Mouse (Mus musculus) urinary bladder, postnatal 14 days (tissue): ENCODE measurements around the gene Adipor2.

ENCODE experiments used
- DNase-seq: peaks from one replicate; pipeline ENCODE4 v3.0.0; 2021; ENCODE audit warnings: low spot score

Gene Adipor2

DNA sequence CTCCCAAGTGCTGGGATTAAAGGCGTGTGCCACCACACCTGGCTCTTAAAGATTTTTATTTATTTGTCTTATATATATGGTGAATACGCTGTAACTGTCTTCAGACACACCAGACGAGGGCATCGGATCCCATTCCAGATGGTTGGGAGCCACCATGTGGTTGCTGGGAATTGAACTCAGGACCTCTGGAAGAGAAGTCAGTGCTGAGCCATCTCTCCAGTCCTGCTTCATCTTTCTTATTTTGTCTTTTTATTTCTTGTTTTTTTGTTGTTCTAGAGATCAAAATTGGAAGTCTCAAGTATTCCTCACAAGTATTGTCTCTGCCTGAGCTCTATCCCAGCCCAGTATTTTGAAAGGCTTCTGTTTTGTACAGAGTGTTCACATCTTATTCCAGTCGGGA, 2.9 kb upstream of the Adipor2 start:
- no peak for DNase-seq

DNA sequence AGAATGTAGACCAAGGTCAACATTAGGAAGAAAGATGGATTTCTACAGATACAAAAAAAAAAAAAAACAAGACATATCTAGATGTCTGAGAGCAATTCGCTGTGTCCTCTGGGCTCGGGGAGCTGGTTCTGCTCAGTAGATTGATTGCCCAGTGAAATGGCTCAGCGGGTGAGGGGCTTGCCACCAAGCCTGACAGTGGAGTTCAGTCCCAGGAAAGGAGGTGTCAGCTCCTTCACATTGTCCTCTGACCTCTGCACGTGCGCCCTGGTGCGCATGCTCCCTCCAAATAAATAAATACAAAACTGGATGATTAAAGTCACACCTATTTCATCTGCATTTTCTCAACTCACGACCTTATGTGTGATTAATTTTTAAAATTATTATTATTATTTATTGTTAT, 1.9 kb upstream of the Adipor2 start:
- DNase-seq, result no peak

DNA sequence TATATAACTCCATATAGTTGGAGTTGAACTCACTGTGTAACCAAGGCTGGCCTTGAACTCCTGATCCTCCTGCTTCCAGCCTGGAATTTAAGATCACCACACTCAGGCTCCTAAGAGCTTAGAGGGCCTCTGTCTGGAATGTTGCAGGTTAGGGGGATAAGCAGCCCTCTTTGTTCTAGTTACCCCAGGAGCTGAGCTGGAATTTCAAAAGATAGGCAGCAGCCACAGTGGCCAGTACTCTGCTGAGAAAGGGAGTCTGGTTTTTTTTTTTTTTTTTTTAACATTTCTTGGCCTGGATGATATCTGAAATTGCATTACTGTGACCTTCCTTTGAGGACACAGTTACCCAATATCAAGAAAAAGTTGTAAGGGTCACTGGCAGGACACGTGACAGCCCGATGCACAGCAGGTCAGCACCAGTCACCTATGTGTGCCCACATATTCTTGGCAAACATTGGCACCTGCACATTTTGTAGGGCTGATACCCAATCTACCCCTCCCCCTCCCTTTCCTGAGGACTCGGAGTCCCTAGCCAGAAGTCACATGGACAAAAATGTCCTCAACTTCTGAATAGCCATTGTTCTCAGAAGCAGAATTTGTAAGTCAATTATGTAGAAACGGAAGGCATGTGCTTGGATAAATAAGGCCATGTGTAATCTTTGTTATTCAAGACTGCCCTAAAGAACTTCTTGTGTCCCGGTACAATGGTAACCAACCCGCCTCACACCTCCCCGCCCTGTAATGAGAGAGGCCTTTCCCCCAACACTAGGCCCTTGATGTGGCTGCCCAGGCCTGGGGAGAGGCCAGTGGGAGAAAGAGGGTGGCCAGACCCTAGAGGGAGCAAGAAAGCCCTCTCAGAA, 1.1 kb upstream of the Adipor2 start:
- no peak for DNase-seq

DNA sequence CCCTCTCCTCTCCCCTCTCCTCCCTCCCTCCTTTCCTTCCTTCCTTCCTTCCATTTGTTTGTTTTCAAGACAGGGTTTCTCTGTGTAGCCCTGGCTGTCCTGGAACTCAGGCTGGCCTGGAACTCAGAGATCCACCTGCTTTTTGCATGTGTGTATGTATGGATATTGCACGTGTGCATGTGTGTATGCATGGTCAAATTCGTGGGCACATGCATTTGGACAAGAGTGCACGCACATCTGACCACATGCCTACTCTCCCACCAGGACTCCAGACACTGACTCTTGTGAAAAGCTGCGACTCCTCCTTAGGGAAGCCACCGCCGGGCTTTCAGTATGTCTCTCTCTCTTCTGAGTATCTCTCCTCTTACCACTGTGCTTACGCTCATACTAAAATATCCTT, 317 bp upstream of the Adipor2 start:
- no peak for DNase-seq

DNA sequence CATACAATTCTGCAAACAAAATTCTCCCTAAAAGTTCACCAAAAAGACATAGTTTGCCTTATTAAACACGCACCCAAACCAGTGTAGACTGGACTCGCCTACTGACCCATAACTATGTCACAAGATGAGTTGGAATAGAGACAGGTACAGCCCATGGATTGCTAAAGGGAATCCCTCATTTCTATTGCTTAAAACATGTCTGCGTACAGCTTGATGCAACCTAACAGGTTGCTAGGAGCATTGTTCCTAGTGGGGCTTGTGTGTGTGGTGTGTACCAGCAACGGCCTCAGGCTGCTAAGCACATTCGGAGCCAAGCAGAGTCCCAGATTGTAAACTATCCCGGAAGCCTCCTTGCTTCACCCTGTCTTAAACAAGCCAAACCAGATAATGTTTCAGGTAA, 861 bp downstream of the Adipor2 start:
- DNase-seq, result no peak

DNA sequence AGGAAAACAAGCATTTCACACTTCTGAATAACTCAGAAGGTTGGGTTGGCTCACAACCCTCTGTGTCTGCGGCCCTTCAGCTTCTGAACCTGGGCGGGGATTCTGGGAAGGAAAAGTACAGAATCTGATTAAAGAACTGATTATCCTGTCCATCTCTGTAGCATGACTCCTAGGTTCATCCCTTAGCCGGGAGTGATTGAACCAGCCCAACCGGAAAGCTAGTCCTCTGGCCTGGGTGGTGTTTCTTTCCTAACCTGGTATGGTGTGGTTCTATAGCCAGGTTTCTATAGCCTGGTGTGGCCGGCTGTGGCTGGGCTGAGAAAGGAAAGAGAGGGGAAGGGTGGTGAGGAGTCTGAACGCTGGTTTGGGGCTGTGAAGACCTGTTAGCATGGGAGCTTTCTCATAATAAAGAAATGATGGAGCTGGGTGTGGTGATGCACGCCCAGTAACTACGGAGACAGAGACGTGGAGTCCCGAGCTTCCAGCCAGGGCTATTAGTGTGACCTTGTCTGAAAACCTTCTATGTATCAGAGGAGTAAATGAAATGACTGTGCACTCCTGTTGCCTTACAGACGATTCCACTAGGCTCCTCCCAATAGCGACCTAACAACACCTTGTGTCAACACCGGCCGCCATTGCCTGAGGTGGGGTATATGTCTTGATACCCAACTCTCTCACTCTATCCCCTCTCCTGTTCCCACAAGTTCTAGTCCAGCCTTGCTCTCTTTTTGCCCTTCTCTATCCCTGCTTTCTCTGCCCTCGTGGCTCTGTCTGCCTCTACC, 3.1 kb downstream of the Adipor2 start:
- peak; percentile 66 for DNase-seq

DNA sequence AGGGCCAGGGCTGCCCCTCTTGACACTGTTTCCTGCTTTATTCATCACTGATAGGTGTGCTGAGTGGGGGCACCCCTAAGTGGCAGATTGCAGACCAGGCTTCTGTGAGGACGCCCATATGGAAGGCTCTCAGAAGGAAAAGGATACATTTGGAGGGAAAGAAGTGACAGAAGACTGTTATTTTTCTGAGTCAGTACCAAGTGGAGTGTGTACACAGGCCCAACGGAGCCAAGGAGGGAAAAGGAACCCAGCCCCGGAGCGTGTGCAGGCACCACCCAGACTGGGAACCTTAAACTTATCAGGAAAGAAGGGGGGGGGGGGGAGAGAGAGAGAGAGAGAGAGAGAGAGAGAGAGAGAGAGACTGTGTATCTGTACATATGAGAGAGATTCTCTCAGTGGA, 4.9 kb downstream of the Adipor2 start:
- no peak for DNase-seq

DNA sequence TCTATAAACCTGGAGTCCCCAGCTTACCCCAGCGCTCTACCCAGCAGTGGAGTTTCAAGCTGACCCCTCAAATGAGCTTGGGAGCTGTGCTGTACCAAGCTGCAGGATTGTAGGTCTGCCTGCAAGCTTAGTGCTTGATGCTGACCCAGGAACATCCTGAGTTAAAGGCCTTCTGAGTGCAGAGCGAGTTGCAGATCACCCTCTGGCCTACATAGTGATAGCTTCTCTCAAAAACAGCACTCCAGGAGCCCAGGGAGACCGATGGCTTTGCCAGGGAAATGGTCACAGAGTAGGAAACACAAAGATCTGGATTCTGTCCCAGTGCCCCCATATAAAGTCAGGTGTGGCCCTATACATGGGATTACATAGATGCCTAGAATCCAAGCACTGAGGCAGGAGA, 6.0 kb downstream of the Adipor2 start:
- no peak for DNase-seq

DNA sequence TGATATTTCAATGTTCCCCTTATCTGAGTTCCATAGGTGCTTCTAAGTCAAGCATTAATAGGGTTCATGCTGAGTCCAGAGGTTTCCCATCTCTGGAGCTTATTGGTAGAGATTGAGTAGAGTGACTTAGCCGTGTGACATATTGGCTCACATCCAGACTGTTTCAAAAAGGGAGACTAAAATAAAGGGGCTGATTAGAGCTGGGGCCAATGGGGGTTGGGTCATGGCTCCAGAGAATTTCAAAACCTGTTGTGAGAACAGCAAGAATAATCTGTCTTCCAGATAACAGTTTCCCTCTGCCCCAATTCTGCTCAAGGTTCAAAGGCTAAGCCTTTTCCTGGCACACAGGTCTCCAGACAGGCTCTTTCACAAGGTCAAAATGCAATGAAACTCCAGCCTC, 7.7 kb downstream of the Adipor2 start:
- DNase-seq, result no peak

DNA sequence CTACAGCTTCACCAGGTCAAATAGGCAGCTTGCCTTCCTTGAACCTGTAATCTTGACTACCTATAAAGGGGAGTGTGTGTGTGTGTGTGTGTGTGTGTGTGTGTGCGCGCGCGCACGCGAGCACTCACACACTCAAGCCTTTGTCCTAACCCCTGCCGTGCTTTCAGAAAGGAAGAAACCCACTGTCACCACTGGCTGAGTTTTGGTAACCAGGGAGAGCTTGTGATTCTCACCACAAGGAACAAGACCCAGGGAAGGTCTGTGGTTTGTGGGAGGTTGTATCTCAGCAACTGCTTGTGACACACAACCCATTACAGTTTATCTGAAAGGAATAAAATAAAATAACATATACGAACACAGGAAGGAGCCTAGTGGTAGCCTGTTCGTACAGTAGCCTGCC, 8.9 kb downstream of the Adipor2 start:
- DNase-seq, result no peak

DNA sequence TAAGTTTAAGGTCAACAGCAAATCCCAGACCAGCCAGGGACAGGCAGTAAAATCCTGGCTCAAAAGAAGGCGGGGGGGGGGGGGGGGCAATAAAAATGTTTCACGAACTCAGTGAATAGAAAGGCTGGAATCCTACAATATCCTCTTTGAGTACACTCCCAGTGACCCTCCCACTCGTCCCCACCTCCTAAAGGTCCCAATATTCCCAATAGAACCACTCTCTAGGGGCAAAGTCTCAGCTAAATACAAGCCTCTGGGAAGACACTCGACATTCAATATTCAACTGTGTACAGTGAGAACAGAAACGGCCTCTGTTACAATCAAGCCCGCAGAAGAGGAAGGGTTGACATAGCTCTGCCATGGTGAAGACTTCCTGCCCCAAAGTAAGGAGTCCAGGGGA, 9.7 kb downstream of the Adipor2 start:
- no peak for DNase-seq

DNA sequence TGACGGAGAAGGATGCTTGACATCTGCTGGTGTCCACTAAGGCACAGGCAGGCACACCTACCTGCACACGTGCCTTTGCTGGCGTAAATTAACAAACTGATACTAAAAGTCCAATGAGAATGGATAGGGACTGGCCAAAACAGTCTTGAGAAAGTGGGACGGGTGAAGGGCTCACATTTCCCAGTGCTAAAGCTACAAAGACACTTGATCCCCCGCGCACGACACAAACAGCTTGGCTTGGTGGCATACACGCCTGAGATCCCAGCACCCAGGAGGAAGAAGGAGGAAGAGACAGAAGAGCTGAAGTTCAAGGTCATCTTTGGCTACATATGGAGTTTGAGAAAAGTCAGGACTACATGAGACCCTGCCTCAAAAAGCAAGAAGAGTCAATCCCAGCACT, 11.0 kb downstream of the Adipor2 start:
- DNase-seq, result no peak

DNA sequence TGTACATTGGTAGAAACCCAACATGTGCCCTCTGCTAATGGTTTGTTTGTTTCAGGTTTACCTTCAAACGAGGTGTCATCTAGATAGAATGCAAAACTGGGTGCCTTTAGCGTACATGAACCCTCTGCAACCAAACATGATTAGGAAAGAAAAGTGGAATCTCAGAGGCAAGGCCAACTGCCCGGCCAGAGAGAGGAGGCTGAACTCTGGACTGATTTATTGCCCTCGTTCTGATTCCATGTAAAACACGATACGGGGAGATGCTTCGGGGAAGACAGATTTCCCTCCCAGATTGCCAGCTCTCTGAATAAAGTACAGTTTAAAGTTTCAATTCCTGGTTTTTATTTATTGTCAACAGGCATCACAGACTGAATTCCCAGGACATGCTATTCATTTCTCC, 12.2 kb downstream of the Adipor2 start:
- no peak for DNase-seq

DNA sequence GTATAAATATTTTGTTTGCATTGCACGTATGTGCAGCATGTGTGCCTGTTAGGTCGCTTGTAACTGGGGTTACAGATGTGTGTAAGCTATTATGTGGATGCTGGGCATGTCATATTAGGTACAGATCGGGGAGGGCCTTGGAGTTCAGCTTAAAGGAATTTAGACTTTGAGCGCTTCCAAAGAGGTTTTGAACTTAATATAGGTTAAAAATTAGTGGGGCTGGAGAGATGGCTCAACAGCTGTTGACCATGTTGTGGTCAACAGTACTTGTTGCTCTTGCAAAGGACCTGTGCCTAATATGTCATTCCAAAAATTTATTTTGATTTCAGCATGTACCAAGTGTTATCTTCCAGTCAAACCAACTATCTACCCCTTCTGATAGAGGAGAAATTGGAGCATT, 12.7 kb downstream of the Adipor2 start:
- DNase-seq, result no peak

DNA sequence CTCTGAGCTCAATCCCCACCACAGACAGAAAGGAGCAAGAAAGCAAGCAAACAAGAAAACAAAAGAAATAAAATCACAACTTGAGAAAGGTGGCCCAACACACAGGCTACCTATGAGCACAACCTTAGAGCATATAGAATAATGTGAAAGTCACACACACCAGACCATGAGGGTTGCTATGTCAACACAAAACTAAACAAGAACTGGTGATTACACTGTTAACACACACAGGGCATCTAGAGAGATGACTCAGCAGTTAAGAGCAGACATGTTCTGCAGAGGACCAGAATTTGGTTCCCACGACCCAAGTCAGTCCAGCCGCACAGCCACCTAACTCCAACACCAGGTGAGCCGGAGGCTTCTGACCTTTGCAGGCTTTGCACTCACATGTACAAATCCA, 14.5 kb downstream of the Adipor2 start:
- DNase-seq, result no peak

DNA sequence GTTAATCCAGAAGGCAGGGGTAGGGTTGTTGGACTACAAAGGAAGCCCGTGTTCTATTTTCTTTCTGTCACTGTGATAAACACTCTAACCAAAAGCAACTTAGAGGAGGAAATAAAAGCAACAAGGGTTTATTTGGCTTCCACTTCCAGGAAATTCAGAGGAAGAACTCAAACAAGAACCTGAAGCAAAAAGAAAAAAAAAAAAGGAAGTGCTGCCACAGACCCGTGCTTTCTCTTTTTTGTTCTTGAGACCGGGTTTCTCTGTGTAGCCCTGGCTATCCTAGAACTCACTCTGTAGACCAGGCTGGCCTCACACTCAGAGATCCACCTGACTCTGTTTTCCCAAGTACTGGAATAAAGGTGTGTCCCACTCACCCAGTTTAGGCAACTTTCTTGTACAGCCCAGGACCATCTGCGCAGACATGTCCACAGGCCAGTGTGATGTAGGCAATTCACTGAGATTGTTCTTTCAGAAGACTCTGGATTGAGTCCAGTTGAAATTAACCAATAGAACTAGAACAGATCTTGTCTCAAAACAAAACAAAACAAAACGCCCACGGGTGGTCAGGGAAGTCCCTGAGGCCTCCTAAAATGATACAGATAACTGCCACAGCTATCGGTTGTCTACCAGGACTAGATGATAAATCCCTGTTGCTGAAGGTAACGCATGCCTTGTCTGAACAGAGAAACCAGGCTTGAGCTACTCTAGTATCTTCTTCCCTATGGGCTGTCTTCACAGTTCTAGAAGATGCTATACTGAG, 15.8 kb downstream of the Adipor2 start:
- DNase-seq, result no peak

DNA sequence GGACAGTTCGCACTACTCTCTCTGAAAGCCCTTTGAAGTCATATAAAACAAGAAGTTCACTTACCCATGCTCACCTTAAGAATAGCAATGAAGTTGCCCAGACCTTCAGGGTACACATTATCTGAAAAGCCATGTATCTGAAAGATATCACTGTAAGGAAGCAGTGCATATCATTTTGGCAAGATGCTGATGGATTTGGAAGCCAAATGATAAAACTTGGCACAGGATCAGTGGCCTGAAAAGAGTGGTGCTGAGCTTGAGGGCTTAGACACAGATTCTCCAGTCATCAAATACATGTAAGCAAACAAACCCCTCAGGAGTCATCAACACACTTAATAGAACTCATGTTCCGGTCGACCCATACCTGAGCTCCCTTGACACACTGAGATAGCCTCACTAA, 16.9 kb downstream of the Adipor2 start:
- no peak for DNase-seq

DNA sequence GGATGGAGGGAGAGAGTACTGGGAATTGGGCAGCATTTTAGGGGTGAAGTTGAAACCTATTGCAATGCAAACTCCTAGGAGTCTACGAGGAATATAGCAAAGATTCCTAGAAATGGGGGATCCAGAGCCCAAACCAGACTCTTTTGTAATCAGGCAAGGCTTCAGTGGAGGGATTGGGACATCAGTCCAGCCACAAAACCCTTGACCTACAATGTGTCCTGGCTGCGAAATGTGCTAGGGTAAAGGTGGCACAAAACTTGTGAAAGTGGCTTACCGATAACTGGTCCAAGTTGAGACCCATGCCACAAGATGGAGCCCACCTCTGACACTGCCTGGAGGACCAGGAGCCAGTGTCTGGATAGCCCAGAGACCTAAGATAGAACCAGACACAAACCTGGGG, 18.1 kb downstream of the Adipor2 start:
- no peak for DNase-seq

DNA sequence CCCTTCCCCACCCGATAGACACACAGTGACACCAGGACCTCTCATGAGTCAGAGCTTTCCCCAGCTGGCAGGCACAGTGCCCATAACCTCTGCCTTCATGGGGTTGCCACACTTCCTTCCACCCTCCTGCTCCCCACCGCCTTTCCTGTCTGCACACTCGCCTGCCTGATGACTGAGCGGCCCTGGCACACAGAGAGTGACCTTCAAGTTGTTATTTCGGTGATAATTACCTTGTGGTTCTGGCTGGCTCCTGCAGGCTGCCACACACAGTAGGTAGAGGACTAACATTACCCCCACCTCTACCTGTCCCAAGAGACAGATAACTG, 21.2 kb downstream of the Adipor2 start:
- peak; percentile 89 for DNase-seq

DNA sequence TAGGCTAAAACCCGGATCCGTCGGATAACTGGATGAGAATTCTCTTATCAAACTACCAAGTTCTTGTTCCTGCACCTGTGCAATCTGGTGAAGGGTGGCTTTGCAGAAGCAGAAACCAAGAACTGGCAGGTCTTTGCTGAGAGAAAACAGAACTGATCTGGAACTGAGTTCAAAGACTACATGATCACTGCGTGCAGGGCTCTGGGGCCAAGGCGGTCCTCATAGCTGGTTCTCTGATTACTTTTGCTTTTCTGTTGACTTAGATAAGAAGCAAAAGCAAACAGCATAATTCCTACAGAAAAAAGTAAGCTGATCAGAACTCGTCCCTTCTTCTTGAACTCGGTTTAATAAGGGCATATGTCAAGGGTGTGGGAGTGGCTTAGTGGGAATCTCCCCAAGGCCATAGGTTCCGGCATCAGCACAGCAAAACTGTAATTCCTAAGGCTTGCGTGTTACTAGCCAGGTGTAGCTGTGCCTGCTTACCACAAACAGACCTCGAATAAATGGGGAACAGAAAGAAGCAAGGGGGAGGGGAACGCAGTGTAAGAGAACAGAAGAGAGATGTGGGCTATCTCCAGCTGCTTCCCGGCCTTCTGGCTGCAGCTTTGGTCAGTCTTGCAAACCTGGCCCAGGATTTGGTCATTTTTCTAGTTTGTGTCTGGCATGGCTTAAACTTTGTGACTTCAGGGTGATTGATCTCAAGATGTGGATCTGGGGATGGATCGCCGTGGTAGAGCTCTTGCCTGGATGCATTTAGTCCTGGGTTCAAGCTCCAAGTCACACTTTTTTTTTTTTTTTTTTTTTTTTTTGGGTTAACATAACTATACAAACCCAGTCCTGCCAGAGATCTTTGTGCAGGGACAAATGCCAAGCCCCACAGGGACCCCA, 21.8 kb downstream of the Adipor2 start:
- peak; percentile 47 for DNase-seq

DNA sequence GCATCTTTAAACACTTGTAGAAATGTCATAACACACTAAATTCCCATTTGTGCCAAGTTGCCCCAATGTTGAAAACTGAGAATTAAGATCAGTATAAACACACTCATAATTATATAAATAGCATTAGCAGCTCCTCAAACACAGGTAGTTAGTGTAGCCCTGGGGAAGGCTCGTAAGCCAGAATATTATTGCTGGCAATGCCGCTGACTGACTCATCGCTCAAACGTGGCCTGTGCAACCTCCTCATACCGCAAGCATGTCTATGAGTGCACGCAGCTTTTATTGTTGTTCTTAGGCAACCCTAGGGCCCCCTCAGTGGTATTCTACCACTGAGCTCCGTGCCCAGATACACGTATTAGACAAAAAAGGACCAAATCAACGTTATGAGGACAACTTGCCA, 24.7 kb downstream of the Adipor2 start:
- DNase-seq, result peak; percentile 63

DNA sequence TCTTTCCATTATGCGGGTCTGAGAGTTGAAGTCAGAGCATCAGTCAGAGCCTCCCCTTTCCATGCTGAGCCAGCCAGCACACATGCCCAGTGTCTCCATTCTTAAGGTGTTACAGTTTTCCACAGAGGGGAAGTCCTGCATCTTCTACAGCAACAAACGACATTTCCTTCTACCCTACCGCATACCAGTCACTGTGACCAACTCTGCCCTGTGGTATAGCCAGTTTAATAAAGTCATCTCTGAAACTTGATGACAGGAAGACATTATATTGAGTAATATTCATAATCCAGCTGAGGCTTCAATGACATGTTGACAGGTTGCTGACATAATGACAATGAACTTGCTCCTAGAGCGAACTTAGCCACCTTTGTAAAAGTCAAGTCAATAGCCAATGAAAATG, 26.8 kb downstream of the Adipor2 start:
- no peak for DNase-seq
